Mouse (Mus musculus) liver, embryonic 18 days (tissue): ENCODE data around the gene Tbrg4. TPM values are rescaled to one million over a fixed set of nuclear protein-coding genes. Genes with fewer than 3 reads are reported as not detected.

ENCODE experiments used
- polyA plus RNA-seq: library from polyadenylated mRNA; depleted of rRNA; stranded (reverse); fragments of >200 nt; gene quantifications from 2 replicates; pipeline ENCODE4 v1.2.3, GENCODE M21; 2012; rRNA removed

Tbrg4 gene
- 37.3 and 45.5 TPM in 2 replicates for polyA plus RNA-seq

GRCm38 (mm10) chr11:6625478-6626387 lies at the start of gene Tbrg4:
Gene Tbrg4 (minus strand): TSS chr11:6626067.

GRCm38 (mm10) chr11:6658271-6658670 lies 32.4 kb upstream of the Tbrg4 start, which contains the start of gene Ramp3:
Gene Ramp3 (plus strand): TSS chr11:6658521.

GRCm38 (mm10) chr11:6638537-6638936 lies 12.7 kb upstream of the Tbrg4 start, which contains the start of gene Wap:
Gene Wap (minus strand): TSS chr11:6638637.

GRCm38 (mm10) chr11:6605491-6606399 lies 20.1 kb downstream of the Tbrg4 start, which contains the start of gene Nacad:
Gene Nacad (minus strand): TSS chr11:6606053.

Other genes with a start within 250 kb of the Tbrg4 start
- gene Zmiz2, start 237.0 kb downstream of the Tbrg4 start, polyA plus RNA-seq, result 3.6 and 4.6 TPM in 2 replicates
- gene Ppia, start 210.6 kb downstream of the Tbrg4 start, polyA plus RNA-seq, result 1,736 and 1,766 TPM in 2 replicates
- gene H2afv, start 181.6 kb downstream of the Tbrg4 start, polyA plus RNA-seq, result 57.5 and 58.3 TPM in 2 replicates
- gene Purb, start 150.2 kb downstream of the Tbrg4 start, polyA plus RNA-seq, result 4.2 and 4.3 TPM in 2 replicates
- gene Myo1g, start 105.1 kb downstream of the Tbrg4 start, polyA plus RNA-seq, result 11.2 and 15.7 TPM in 2 replicates
- 30.0 and 31.7 TPM in 2 replicates for gene Ccm2, start 79.2 kb downstream of the Tbrg4 start, polyA plus RNA-seq
- gene Nacad, start 20.0 kb downstream of the Tbrg4 start, polyA plus RNA-seq, result 0.67 and 0.74 TPM in 2 replicates
- not detected in 2 replicates for gene Wap, start 12.6 kb upstream of the Tbrg4 start, polyA plus RNA-seq
- gene Ramp3, start 32.5 kb upstream of the Tbrg4 start, polyA plus RNA-seq, result 0.08 and 0.23 TPM in 2 replicates
- not detected in 2 replicates for gene Gm11983, start 211.6 kb upstream of the Tbrg4 start, polyA plus RNA-seq